Mouse (Mus musculus) adrenal gland, postnatal 4 days (tissue): ENCODE results near the gene St7l. TPM values are rescaled to one million over a fixed set of nuclear protein-coding genes. Genes with fewer than 3 reads are reported as not detected.

ENCODE experiments used
- DNase-seq, 2 experiments: peaks; one replicate each; pipeline ENCODE4 v3.0.0; 2021 to 2022; ENCODE audit warnings: low spot score in 2 of 2, mixed read lengths in 2 of 2
- total RNA-seq, 2 experiments: library from RNA; stranded (reverse); gene quantifications; 2 replicates each; pipeline ENCODE4 v1.2.3; 2021

The St7l gene
- total RNA-seq, 2 experiments from 2014 or later, result 32.3 to 33.1 TPM

- DNase-seq, result no peak
These were observed 98.4 kb downstream of the St7l start for GRCm38 (mm10) chr3:104962141-104962611.

- no peak for DNase-seq
These were observed 99.1 kb downstream of the St7l start for GRCm38 (mm10) chr3:104962866-104963265.

GRCm38 (mm10) chr3:104963331-104964276 lies 99.8 kb downstream of the St7l start:
- DNase-seq, result no peak

- DNase-seq, result no peak
These were observed 101.5 kb downstream of the St7l start for GRCm38 (mm10) chr3:104965070-104965855.

GRCm38 (mm10) chr3:104965991-104966554 lies 102.3 kb downstream of the St7l start:
- no peak for DNase-seq

GRCm38 (mm10) chr3:104967548-104968300 lies 103.9 kb downstream of the St7l start:
- peak; percentile 84 to 91 for DNase-seq

Other genes with a start within 250 kb of the St7l start
- 10 to 100 TPM; 57.6 to 63.5 TPM for gene Slc16a1, start 225.3 kb upstream of the St7l start, total RNA-seq
- 1 to 10 TPM; 8.8 to 9.2 TPM for gene Ppm1j, start 82.9 kb upstream of the St7l start, total RNA-seq
- 1 to 10 TPM; 1.2 to 1.3 TPM for gene Fam19a3, start 82.2 kb upstream of the St7l start, total RNA-seq
- gene Rhoc, start 75.6 kb upstream of the St7l start, total RNA-seq, result 100 to 1,000 TPM; 190 to 195 TPM
- gene Mov10, start 45.4 kb upstream of the St7l start, total RNA-seq, result 10 to 100 TPM; 49.0 to 52.8 TPM
- 10 to 100 TPM; 94.3 to 96.4 TPM for gene Capza1, start 500 bp downstream of the St7l start, total RNA-seq
- gene Wnt2b, start 97.9 kb downstream of the St7l start, total RNA-seq, result 10 to 100 TPM; 11.4 to 12.6 TPM
- gene Cttnbp2nl, start 189.1 kb downstream of the St7l start, total RNA-seq, result 10 to 100 TPM; 26.6 to 32.0 TPM
- gene 4930564D02Rik, start 202.8 kb downstream of the St7l start, total RNA-seq, result not detected